Mouse (Mus musculus): Measurements from ENCODE around the gene Epha4. TPM values are rescaled to one million over a fixed set of nuclear protein-coding genes. Genes with fewer than 3 reads are reported as not detected.

Gene Epha4
- polyA plus RNA-seq, 1 experiment from 2014 or later = 36.8 TPM

GRCm38 (mm10) chr1:77511372-77512058, 3.4 kb downstream of the Epha4 start:
- Histone ChIP-seq H3K4me2 (peak overlapping the region; percentile 91), H3K4me3 (replicated peaks) (peak overlapping the region; percentile 63), H3K27me3 (replicated peaks) (no peaks in the 10 kb centered on the region), H3K27ac (replicated peaks) (peak overlapping the region; percentile 87), H3K9ac (replicated peaks) (peak overlapping the region; percentile 69; the same call in 1 of the 2 replicates), H3K36me3 (0 out of 2 replicates have a peak, but pooled peaks cover 2% of the 10 kb centered on the region), H3K9me3 (replicated peaks) (no peaks in the 10 kb centered on the region), H3K4me1 (peaks cover 61% of the 10 kb centered on the region)
- ATAC-seq (ENCODE audit: low FRiP score) = no peak
- 28% methylated on average over 10 of the region's 10 CpGs for WGBS

GRCm38 (mm10) chr1:77510623-77511022, 4.3 kb downstream of the Epha4 start:
- WGBS = 39% methylated on average over 5 of the region's 5 CpGs

GRCm38 (mm10) chr1:77506856-77507200, 8.1 kb downstream of the Epha4 start:
- peak overlapping the region; percentile 27; the same call in 1 of the 2 replicates for H3K4me3 ChIP-seq (replicated peaks)
- H3K9ac ChIP-seq (replicated peaks) = no peak overlapping the region
- H3K27me3 ChIP-seq (replicated peaks) = no peaks in the 10 kb centered on the region; the same call in 1 of the 2 replicates
- H3K9me3 ChIP-seq (replicated peaks) = no peaks in the 10 kb centered on the region
- 83% methylated on average over 18 of the region's 18 CpGs for WGBS
- 0 out of 2 replicates have a peak, but pooled peaks cover 2% of the 10 kb centered on the region for H3K36me3 ChIP-seq
- ATAC-seq (ENCODE audit: low FRiP score) = no peak
- H3K4me1 ChIP-seq = peaks cover 65% of the 10 kb centered on the region
- H3K27ac ChIP-seq (replicated peaks) = no peak overlapping the region
- peak overlapping the region; percentile 53 for H3K4me2 ChIP-seq

More at GRCm38 (mm10) chr1:77510623-77511022, 4.3 kb downstream of the Epha4 start:
- H3K27ac ChIP-seq (replicated peaks) = no peak overlapping the region
- no peak for ATAC-seq (ENCODE audit: low FRiP score)
- no peak overlapping the region; the same call in 1 of the 2 replicates for H3K9ac ChIP-seq (replicated peaks)
- no peaks in the 10 kb centered on the region for H3K9me3 ChIP-seq (replicated peaks)
- H3K4me1 ChIP-seq = peaks cover 62% of the 10 kb centered on the region
- no peaks in the 10 kb centered on the region for H3K27me3 ChIP-seq (replicated peaks)
- H3K4me2 ChIP-seq = peak overlapping the region; percentile 91
- peak overlapping the region; percentile 63 for H3K4me3 ChIP-seq (replicated peaks)
- H3K36me3 ChIP-seq = 0 out of 2 replicates have a peak, but pooled peaks cover 2% of the 10 kb centered on the region

GRCm38 (mm10) chr1:77506038-77506855, 8.6 kb downstream of the Epha4 start:
- H3K9ac ChIP-seq (replicated peaks) = peak overlapping the region; percentile 32; the same call in 1 of the 2 replicates

GRCm38 (mm10) chr1:77505263-77505662, 9.6 kb downstream of the Epha4 start:
- 67% methylated on average over 8 of the region's 8 CpGs for WGBS
- H3K4me1 ChIP-seq = peaks cover 60% of the 10 kb centered on the region
- H3K9ac ChIP-seq (replicated peaks) = no peak overlapping the region

More at GRCm38 (mm10) chr1:77506038-77506855, 8.6 kb downstream of the Epha4 start:
- Histone ChIP-seq H3K27me3 (replicated peaks) (no peaks in the 10 kb centered on the region; the same call in 1 of the 2 replicates), H3K4me3 (replicated peaks) (peak overlapping the region; percentile 27), H3K4me1 (peaks cover 62% of the 10 kb centered on the region), H3K4me2 (peak overlapping the region; percentile 53), H3K27ac (replicated peaks) (no peak overlapping the region), H3K9me3 (replicated peaks) (no peaks in the 10 kb centered on the region), H3K36me3 (0 out of 2 replicates have a peak, but pooled peaks cover 2% of the 10 kb centered on the region)
- whole genome bisulfite sequencing = 24% methylated on average over 21 of the region's 21 CpGs
- ATAC-seq (ENCODE audit: low FRiP score) = peak; percentile 47; the same call in 1 of the 2 replicates

GRCm38 (mm10) chr1:77504813-77505212, 10.1 kb downstream of the Epha4 start:
- peak overlapping the region; percentile 53 for H3K4me2 ChIP-seq
- H3K9me3 ChIP-seq (replicated peaks) = no peaks in the 10 kb centered on the region
- H3K4me3 ChIP-seq (replicated peaks) = peak overlapping the region; percentile 27
- H3K36me3 ChIP-seq = 0 out of 2 replicates have a peak, but pooled peaks cover 2% of the 10 kb centered on the region
- H3K27me3 ChIP-seq (replicated peaks) = no peaks in the 10 kb centered on the region; the same call in 1 of the 2 replicates
- ATAC-seq (ENCODE audit: low FRiP score) = no peak
- no peak overlapping the region for H3K9ac ChIP-seq (replicated peaks)
- no peak overlapping the region for H3K27ac ChIP-seq (replicated peaks)
- 44% methylated on average over 2 of the region's 2 CpGs for WGBS
- peaks cover 61% of the 10 kb centered on the region for H3K4me1 ChIP-seq

More at GRCm38 (mm10) chr1:77505263-77505662, 9.6 kb downstream of the Epha4 start:
- Histone ChIP-seq H3K36me3 (0 out of 2 replicates have a peak, but pooled peaks cover 2% of the 10 kb centered on the region), H3K9me3 (replicated peaks) (no peaks in the 10 kb centered on the region), H3K4me3 (replicated peaks) (peak overlapping the region; percentile 27), H3K27ac (replicated peaks) (no peak overlapping the region), H3K4me2 (peak overlapping the region; percentile 53), H3K27me3 (replicated peaks) (no peaks in the 10 kb centered on the region; the same call in 1 of the 2 replicates)
- no peak for ATAC-seq (ENCODE audit: low FRiP score)

GRCm38 (mm10) chr1:77503711-77504181, 11.1 kb downstream of the Epha4 start:
- H3K4me3 ChIP-seq (replicated peaks) = 0 out of 2 replicates have a peak overlapping the region, but pooled peaks have one; percentile 1
- H3K4me1 ChIP-seq = peaks cover 61% of the 10 kb centered on the region
- H3K27ac ChIP-seq (replicated peaks) = no peak overlapping the region
- no peak overlapping the region for H3K9ac ChIP-seq (replicated peaks)
- H3K27me3 ChIP-seq (replicated peaks) = no peaks in the 10 kb centered on the region; the same call in 1 of the 2 replicates
- H3K9me3 ChIP-seq (replicated peaks) = no peaks in the 10 kb centered on the region
- 62% methylated on average over 8 of the region's 8 CpGs for WGBS
- H3K4me2 ChIP-seq = peak overlapping the region; percentile 53
- no peak for ATAC-seq (ENCODE audit: low FRiP score)
- H3K36me3 ChIP-seq = 0 out of 2 replicates have a peak, but pooled peaks cover 1% of the 10 kb centered on the region

- H3K4me1 ChIP-seq = peaks cover 58% of the 10 kb centered on the region
- no peaks in the 10 kb centered on the region for H3K36me3 ChIP-seq
- ATAC-seq (ENCODE audit: low FRiP score) = no peak
- no peaks in the 10 kb centered on the region for H3K9me3 ChIP-seq (replicated peaks)
- 17% methylated on average over 11 of the region's 11 CpGs for WGBS
- H3K9ac ChIP-seq (replicated peaks) = no peak overlapping the region
- peak overlapping the region; percentile 53 for H3K4me2 ChIP-seq
- no peak overlapping the region for H3K27ac ChIP-seq (replicated peaks)
- no peaks in the 10 kb centered on the region; the same call in 1 of the 2 replicates for H3K27me3 ChIP-seq (replicated peaks)
- no peak overlapping the region for H3K4me3 ChIP-seq (replicated peaks)
These were observed 12.3 kb downstream of the Epha4 start for GRCm38 (mm10) chr1:77502554-77503119.

- 46% methylated on average over 13 of the region's 13 CpGs for WGBS
- no peak for ATAC-seq (ENCODE audit: low FRiP score)
- H3K4me1 ChIP-seq = peaks cover 59% of the 10 kb centered on the region
- no peak overlapping the region for H3K9ac ChIP-seq (replicated peaks)
- peak overlapping the region; percentile 32 for H3K4me2 ChIP-seq
- H3K9me3 ChIP-seq (replicated peaks) = no peaks in the 10 kb centered on the region
- H3K27ac ChIP-seq (replicated peaks) = no peak overlapping the region
- no peak overlapping the region for H3K4me3 ChIP-seq (replicated peaks)
- H3K27me3 ChIP-seq (replicated peaks) = no peaks in the 10 kb centered on the region; the same call in 1 of the 2 replicates
- H3K36me3 ChIP-seq = no peaks in the 10 kb centered on the region
These were observed 13.4 kb downstream of the Epha4 start for GRCm38 (mm10) chr1:77501363-77501933.

- no peak for ATAC-seq (ENCODE audit: low FRiP score)
- no peak overlapping the region for H3K9ac ChIP-seq (replicated peaks)
- H3K4me3 ChIP-seq (replicated peaks) = no peak overlapping the region
- H3K27ac ChIP-seq (replicated peaks) = no peak overlapping the region
- peak overlapping the region; percentile 23 for H3K4me2 ChIP-seq
- H3K27me3 ChIP-seq (replicated peaks) = no peaks in the 10 kb centered on the region
- no peaks in the 10 kb centered on the region for H3K36me3 ChIP-seq
- WGBS = 26% methylated on average over 4 of the region's 4 CpGs
- no peaks in the 10 kb centered on the region for H3K9me3 ChIP-seq (replicated peaks)
- peaks cover 50% of the 10 kb centered on the region for H3K4me1 ChIP-seq
These were observed 17.4 kb downstream of the Epha4 start for GRCm38 (mm10) chr1:77497506-77497905.
